Mouse (Mus musculus) adrenal gland, adult (tissue): ENCODE data around the gene Fam133b.
A peak's percentile ranks its signal among the peaks of the same experiment; 100 is the strongest.

Source experiments
- DNase-seq, 2 experiments: peaks; one replicate each; pipeline ENCODE4 v3.0.0; 2022 to 2023; ENCODE audit warnings: low spot score in 1 of 2; ENCODE audit not compliant: inconsistent age in 2 of 2

Fam133b gene

GRCm38 (mm10) chr5:3543629-3544479 lies at the start of gene Fam133b:
Gene Fam133b, plus strand, starts transcription at chr5:3543833.
- DNase-seq, result peak; percentile 95 to 99

GRCm38 (mm10) chr5:3493968-3494367 lies 49.7 kb upstream of the Fam133b start:
- DNase-seq, result no peak

- DNase-seq, result peak in 1 of 2 experiments; percentile 55
Observed at GRCm38 (mm10) chr5:3494452-3495187, 49.0 kb upstream of the Fam133b start.

DNA sequence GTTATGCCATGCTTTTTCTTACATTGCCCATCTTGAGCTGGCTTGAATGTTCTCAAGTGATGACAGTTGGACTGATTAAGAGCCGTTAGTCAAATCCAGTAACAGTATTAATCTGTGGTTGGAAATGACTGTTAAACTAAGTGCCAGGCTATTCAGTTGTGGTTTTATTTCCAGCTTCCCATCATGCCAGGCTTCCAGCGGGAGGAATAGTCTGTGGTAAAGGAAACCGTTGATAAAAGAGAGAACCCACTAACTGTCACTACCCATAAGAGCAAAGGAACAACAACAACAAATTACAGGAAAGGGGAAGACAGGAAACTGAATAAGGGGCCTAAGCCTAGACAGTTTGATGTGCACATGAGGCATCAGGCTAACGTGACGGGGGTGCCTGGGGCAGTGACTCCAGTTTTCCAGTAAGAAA lies 46.1 kb upstream of the Fam133b start:
- DNase-seq, result no peak

- DNase-seq, result no peak
Observed at GRCm38 (mm10) chr5:3500298-3500697, 43.3 kb upstream of the Fam133b start.

- no peak for DNase-seq
Observed at GRCm38 (mm10) chr5:3500957-3501563, 42.6 kb upstream of the Fam133b start.

DNA sequence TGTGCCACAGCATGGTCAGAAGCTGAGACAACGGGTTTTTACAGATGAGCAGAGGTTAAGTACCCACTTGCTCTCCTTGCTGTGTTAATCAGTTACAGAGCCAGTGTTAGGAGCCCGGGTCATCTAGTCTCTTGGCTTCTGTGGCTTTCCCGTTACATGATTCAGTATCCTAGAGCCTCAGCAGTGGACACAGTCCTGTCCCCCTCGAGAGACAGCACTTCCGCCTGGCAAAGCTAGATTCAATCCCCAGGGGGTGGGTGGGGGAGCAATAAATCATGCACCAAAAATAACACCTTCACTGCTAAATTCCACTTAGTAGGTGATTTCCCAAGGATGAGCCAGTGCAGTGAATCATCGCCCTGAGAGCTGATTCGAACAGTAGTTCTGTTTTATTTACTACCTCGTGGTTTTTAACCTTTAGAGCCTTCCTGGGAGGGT lies 42.0 kb upstream of the Fam133b start:
- DNase-seq, result peak; percentile 48 to 85

- peak; percentile 65 to 85 for DNase-seq
Observed at GRCm38 (mm10) chr5:3502610-3503350, 40.9 kb upstream of the Fam133b start.

- DNase-seq, result no peak
Observed at GRCm38 (mm10) chr5:3503373-3503772, 40.3 kb upstream of the Fam133b start.

GRCm38 (mm10) chr5:3503836-3504323 lies 39.8 kb upstream of the Fam133b start:
- DNase-seq, result no peak

DNA sequence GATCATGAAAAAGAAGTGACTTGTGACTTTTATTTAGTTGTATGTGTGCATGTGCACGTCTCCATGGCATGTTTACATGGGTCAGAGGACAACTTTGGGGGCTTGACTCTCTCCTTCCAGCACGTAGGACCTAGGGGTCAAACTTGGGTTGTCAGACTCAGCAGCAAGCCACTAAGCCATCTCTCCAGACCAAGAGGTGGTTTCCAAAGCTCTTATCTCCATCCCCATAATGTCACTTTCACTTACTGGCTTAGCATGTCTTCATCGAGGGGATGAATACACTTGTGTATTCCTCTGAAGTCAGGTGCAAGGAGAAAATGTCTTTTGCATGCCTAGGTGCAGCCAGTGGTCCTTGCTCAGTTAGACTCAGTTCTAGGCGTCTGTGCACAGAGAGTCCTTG lies 39.2 kb upstream of the Fam133b start:
- DNase-seq, result no peak

GRCm38 (mm10) chr5:3505553-3505952 lies 38.1 kb upstream of the Fam133b start:
- no peak for DNase-seq

GRCm38 (mm10) chr5:3508480-3509381 lies 34.9 kb upstream of the Fam133b start:
- DNase-seq, result no peak

DNA sequence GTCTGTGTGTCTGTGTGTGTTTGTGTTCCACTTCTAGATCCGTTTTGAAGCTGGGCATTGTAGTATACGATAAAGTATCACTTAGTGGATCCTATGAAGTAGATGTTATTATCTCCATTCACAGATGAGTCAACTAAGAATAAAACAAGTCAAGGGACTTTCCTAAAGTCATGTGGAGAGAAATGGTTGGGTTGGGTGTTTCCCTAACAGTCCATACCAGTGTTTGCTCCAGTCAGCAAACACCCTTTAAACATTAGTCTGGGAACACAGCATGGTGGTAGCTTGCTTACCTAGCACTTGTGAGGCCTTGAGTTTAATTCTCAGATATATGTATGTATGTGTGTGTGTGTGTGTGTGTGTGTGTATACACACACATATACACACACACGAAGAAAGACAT lies 34.1 kb upstream of the Fam133b start:
- no peak for DNase-seq

DNA sequence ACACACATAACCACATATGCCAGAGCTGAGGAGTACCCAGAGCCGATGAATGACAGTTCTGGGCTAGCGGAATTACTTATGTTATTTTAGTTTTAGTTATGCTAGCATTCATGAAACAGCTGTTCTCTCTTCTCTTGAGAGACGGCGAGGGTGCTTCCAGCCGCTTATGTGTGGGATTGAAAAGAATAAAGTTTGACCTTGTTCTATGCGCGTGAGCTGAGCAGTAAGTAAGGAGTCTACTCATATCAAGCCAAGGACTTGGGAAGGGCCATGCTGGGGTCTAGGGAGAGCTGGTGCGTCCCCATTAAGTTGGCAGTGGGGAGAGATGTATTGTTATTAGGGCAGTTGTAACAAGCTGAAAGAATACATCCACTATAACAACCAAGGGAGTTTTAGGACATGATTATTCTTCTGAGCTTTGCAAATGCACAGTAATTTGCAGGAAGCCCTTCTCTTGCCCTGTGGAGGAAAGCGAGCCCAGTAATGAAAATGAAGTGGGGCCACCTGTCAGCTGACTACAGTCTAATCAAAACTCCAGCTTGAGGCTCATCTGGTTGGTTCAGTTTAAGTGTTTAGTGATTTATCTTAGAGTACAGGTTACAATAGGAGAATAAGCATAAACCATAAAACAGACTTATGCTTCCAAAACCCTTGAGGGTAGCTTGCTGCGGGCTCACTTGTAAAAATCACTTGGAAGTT lies 32.4 kb upstream of the Fam133b start:
- no peak for DNase-seq

GRCm38 (mm10) chr5:3512584-3512983 lies 31.0 kb upstream of the Fam133b start:
- DNase-seq, result peak in 1 of 2 experiments; percentile 59

- no peak for DNase-seq
Observed at GRCm38 (mm10) chr5:3514901-3515311, 28.7 kb upstream of the Fam133b start.

DNA sequence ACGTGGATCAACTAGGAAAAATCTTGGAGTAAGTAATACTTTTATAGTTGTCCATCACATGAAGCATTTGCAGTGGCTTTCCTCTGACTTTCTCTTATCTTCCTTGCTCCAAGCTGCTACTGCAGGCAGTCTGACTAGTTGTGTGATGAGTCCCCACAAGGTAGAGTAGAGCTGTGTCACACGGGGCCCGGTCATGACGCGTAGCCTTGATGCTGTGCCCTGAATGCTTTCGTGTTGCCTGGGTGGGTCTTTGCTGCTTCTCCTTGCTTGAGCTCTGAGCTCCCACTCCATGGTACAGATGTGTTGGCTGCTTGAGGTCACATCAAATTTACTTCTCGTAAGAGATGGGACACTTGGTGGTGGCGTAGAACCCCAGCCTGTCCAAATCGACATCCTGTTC lies 28.2 kb upstream of the Fam133b start:
- no peak for DNase-seq

GRCm38 (mm10) chr5:3516481-3517075 lies 27.1 kb upstream of the Fam133b start:
- peak; percentile 46 to 85 for DNase-seq
